Mouse (Mus musculus): ENCODE results near the gene Ighmbp2.

Gene Ighmbp2

DNA sequence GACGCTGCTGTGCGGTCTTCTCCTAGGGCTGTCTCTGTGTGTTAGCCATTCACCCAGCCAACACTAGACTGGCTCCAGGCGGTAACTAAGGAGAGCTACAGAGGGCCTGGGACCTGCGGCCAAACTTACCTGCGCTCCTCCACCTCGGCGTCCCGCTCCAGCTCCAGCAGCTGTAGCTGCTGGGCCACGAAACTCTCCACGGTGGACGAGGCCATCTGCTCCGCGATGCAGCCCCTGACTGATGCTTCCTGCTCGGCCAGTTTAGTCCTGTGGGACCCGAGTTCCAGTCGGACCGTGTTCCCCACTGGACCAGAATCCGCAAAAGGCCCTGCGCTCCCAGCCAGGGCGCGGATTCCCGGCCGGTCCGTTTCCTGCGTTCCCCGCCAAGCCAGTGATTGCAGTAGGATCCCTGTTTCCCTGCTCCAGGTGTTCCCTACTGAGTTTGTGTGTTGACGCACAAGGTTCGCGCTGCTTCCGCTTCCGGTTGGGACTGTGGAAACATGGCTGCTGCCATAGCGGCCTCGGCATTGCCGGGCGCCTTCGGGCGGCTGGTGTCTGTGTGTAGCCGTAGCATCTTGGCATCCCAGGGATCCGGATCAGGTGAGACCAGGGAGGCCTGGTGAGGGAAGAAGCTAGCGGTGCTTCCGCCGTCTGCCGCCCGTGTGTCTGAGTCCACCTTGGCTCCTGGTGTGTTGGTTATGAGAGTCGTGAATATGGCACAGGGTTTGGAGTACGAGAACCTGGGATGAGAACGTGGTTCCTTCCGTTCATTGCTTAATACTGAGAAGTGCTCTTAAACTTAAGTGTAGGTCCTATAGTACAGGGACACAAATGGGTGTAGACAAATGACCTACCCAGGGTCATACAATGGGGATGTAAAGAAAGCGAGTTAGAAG, at the start of gene Ighmbp2, which contains the start of gene Mrpl21:
Ighmbp2 (minus strand) TSS at position 446 of the 896 bp plus-strand sequence.
Mrpl21 (plus strand) TSS at position 330 of the 896 bp plus-strand sequence.
- WGBS: under 1% methylated on average over 49 of the region's 49 CpGs

DNA sequence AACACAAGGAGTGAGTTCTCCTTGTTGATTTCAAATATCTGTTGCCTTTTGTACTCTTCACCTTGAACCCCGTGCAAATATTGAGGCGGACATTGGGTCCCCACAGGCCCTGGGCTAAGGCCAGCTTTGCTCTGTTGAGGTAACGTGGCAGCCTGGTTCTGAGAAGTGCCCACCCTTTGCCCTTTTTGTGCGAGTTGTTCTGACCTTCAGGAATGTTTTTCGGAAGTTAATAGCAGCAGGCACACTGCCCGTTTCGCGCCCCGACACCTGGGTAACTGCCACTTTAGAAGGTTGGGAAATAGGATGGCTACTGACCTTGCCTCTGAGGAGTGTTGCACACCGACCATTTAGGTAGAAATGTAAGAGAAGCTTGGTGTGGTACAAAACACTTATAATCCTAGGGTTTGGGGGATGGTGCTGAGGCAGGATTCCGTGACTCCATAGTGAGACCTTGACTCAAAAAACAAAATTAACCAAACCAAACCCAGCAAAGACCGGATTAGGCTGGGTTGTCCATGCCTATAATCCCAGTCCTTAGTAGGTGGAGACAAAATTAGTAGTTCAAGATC, 43.7 kb upstream of the Ighmbp2 start:
- 71% methylated on average over 12 of the region's 12 CpGs for WGBS

DNA sequence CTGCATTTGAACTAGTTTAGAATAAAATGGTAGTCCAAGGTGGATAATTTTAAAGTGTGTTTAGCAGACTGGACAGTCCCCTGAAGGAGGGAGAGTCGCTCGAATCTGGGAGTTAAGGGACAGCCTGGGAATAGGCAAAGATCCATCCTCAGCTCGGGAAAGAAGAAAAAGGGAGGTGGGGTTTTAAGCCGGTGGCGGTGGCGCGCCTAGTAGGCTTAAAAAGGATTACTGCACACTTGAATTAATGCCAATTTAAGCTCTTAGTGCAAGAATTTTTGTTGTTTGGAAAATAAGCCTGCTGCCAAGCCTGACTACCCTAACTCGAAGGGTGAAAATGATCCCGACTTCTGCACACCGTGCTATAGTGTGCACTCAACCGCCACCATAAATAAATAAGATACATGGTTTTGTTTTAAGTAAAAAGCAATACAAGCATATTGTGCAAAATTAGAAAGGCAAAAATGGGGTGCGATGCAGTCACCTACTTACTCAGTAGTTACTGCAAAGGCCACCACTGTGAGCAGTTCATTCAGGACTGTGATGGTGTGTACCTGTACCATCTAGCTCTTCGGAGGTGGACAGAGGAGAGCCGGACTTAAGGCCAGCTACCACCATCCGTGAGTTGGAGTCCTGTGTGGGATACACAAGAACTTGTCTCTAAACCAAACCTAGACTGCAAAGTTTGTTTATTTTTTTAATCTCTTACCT, 43.1 kb upstream of the Ighmbp2 start:
- 41% methylated on average over 15 of the region's 15 CpGs for WGBS

DNA sequence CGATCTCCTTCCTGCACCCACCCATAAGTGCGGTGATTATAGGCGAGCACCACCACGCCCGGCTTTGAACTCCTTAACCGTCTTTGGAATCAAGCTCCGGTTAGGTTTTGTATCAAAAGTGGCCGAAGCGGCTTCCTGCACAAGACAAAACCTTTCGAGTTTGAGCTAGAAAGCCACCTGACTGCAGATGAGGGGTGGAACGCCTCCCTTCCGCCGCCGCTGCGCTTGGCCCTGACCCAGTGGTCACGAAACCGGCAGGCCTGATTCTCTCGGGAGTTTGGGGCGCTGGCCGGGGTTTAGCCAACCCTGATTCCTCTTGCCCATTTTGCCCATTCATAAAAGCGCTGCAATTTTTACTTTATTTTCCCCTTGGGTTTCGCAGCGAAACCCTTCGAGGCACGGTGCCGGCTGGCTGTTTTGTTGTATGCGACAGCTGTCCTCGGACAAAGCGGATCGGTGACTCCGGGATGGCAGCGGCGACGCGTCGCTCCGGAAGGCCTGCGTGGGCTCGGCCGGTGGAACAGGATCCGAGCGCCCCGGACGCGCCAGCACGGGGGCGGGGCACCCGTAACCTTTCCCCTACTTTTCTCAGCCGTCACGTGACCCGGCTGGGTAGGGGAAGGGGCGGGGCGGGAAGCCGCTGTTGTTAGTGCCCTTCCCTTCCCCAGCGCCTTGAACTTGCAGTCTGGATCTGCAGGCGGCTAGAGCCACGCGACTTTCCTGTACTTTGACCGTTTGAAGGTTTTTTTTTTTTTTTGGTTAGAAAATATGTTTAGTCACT, 42.3 kb upstream of the Ighmbp2 start:
- WGBS: under 1% methylated on average over 59 of the region's 59 CpGs

DNA sequence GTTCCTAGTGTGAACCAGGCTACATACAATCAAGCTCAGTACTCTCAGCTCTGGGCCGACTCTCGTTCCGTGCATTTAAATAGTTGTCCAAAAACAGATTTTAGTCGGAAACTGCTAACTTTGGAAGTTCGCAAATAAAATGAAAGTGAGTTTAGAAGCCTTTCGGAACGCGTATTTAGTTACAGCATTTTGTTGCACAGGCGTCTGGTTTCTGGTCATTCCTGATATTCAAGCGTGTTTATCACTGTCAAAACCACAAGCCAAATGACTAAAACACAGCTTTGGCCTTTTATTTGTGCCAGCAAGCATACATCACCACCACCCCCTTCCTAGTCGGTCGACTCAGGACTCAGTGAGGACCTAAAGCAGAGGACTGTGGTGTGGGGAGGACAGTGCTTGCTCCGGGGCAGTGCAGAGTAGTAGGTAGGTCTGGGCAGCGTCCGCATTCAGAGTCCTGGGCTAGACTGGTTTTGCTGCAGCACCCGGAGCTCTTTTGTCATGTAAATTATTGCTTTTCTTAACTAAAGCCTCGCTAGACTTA, 41.5 kb upstream of the Ighmbp2 start:
- 2% methylated on average over 17 of the region's 17 CpGs for WGBS

DNA sequence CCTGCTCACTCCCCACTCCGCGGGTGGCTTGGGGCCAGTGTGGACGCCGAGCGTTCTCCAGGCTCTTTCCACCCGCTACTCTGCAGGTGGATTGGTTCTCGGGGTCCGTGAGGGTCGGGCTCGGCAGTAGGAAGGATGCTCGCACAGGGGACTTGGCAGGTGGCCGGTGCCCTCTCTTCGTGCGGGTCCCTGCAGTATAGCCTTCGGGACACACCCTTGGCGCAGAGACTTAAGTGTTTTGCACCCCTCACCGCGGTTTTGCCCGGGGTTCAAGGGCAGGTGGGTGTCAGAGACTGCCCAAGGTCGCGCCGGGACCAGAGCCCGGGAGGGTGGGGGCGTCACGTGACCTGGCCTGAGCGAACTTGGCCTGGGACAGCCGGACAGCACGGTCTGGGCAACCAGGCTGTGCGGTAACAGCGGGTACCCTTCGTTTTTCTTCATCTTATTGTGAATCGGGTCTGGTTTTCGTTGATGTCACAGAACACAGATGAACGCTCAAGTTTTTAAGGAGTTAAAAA, 41.0 kb upstream of the Ighmbp2 start:
- WGBS: under 1% methylated on average over 34 of the region's 34 CpGs

DNA sequence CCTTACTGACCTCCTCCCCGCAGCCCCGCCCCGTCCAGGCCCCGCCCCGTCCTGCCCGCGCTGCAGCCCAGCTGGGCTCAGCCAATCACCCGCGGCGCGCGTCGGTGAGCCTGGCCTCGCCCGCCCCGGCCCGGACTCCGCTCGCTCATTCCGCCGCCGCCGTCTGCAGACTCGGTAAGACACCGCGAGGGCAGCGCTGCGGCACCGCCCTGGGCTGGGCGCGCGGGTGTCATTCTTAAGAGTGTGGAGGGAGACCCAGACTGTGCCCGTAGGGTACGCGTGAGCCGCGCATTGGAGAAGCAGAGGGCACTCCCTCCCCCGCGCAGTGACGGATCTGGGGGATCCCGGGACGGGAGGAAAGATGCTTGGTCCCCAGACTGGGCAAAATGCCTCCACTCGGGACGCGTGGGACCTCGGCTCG, 40.4 kb upstream of the Ighmbp2 start:
- WGBS: 1% methylated on average over 47 of the region's 47 CpGs

DNA sequence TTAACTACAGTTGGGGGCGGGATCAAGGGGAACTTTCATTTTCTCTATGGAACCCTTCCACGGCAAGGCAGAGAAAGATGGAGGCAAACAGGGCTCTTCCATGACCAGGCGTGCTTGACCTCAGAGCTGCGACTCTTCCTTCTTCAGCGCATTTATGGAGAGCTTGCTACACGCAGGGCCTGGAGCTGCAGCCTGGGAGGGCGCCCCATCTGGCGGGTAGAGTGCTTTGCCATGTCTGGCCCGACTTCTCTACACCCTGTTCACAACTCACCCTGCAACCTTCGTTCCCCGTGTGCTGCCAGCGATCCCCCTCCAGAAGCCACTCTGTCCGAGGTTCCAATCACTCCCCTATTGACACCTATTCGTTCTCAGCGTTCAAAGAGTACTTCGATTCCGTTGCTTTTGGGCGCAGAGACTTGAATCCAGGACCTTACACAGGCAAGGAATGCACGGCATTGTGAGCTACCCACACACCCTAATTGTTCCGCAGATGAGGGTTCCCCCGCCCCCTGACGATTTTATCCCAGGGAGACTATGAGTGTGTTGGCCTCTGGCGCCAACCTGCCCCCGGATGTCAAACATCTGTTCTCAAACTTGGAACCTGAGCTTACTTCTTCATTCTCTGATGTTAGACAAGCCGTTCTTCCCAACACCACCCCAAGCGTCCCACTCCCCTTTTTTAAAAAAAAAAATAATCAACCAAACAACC, 39.6 kb upstream of the Ighmbp2 start, which contains the start of gene Cpt1a:
Cpt1a (plus strand) TSS at position 74 of the 709 bp plus-strand sequence.
- WGBS: 4% methylated on average over 26 of the region's 26 CpGs

DNA sequence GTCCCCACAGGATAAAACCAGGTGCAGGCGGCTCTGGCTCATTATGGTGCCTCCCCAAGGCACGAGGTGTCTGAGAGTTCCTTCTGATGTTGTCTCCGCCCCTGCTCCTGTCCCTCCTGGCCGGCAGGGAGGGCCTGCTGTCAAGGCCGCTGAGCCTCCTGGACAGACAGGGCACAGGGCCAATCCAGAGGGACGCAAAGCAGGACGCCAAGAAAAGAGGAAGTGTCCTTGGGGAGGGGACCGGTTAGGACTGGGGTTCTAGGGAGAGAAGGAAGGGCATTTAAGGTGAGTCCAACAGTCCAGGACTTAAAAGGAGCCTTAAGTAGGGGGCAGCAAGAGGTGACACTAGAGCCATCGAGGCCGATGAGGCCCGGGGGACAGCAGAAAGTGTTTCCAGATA, 38.8 kb upstream of the Ighmbp2 start:
- 31% methylated on average over 11 of the region's 11 CpGs for WGBS

DNA sequence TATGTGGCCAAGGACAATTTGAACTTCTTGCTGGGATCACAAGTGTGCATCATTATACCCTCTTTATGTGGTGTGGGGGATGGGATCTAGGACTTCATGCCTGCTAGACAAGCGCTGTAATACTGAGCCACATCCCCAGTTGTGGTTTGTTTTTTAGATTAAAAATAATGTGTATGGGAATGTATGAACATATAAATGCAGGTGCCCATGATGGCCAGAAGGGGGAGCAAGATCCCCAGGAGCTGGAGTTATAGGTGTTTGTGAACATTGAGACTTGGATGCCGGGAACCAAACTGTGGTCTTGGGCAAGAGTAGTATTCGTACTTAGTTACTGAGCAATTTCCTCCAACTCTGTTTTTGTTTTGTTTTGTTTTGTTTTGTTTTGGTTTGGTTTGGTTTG, 38.0 kb upstream of the Ighmbp2 start:
- 84% methylated on average over 3 of the region's 3 CpGs for WGBS

DNA sequence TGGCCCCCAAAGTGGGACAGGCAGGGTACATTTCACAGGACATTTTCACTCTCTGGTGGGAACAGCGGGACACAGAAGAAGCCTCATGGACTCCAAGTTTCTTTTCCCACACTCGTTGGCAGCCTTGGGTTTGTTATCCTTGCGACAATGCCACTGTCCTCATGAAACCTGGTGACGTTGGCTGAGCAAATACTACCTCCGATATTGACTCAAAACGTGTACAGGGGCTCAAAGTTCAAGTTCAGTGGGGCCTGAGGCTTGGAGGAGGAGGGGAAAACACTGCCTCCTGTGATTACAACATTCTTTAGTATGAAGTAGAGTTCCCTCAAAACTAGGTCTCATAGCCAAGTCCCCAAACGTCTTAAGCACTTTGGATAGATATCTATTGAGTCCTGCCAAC, 37.3 kb upstream of the Ighmbp2 start:
- 79% methylated on average over 7 of the region's 7 CpGs for WGBS

DNA sequence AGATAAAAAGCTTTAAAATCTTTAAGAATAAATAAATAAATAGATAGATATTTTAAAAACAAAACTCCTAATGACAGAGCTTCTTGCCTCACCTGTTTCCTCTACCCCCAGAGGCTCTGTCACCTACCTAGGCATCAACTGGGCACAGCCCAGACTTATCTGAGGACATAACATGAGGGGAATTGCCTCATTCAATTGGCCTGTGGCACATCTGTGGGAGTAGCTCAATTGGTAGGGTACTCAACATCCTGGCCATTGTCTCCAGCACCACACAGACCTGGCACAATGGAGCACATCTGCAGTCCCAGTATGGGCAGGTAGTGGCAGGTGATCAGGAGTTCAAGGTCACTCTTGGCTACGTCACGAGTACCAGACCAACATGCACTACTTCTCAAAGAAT, 36.5 kb upstream of the Ighmbp2 start:
- 93% methylated on average over 2 of the region's 2 CpGs for WGBS

DNA sequence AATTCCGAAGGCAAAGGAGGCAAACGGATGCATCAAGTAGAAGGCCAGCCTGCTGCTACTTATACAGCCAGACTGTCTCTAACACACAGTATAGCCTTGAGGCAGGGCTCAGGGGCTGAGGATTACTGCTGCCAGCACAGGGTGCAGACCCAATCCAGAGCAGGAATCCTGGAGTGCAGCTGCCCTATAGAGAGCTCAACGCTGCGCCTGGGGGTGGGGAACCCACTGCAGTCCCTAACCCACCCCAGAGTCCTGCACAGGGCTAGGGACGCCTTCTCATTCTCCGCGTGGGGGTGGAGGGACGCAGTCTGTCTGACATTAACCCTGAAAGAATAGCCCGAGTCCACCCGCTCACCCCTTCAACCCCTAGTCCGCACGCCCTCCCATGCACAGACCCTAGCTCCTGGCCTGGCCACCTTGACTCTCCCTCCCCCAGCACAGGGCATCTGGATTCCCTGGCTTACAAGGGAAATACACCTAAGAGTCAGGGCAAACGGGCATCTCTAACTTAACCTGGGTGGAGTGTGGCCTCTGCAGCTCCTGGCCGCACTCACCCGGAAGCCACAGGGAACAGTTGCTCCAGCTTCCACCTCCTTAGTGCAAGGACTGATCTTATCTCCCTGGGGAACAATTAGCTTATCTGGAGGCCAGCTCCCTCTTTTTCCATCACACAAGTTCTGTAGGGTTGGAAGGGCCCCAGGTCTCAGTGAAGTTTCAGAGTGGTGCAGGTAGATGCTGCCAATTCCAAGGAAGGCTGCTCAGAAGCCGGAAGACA, 24.5 kb upstream of the Ighmbp2 start:
- 68% methylated on average over 16 of the region's 16 CpGs for WGBS

DNA sequence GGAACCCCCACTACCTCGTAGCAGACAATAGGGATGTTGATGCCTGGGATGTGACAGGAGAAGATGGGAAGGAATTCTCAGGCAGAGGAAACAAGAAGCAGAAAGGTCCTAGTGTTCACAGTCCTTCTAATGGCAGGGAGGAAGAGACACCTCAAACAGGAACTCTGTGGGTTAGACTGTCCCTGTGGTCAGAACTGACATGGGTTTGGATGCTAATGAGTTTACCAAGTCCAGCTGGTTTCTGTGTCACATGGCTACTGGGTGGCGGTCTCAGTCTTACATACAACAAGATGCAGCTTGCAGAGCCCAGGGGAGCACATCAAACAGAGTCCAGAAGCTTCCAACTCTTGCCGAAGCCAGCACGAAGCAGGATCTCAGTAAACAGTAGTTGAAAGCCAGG, 21.2 kb upstream of the Ighmbp2 start:
- 70% methylated on average over 4 of the region's 4 CpGs for WGBS

DNA sequence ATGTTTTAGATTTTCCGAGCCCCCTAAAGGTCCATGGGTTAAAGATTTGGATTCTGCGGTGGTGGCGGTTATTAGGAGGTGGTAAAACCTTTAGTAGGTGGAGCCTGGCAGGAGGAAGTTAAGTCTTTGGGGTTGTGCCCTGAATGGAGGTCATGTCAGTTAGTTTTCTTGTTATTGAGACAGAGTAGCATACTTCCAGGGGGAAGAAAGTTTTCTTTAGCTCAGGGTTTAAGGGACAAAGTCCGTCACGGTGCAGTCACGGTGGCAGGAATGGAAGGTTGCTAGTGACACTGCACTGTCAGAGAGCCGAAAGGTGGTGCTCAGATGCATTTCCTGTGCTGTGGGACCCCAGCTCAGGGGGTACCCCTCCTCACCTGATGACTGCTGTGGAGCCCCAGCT, 15.0 kb upstream of the Ighmbp2 start:
- 90% methylated on average over 7 of the region's 7 CpGs for WGBS

DNA sequence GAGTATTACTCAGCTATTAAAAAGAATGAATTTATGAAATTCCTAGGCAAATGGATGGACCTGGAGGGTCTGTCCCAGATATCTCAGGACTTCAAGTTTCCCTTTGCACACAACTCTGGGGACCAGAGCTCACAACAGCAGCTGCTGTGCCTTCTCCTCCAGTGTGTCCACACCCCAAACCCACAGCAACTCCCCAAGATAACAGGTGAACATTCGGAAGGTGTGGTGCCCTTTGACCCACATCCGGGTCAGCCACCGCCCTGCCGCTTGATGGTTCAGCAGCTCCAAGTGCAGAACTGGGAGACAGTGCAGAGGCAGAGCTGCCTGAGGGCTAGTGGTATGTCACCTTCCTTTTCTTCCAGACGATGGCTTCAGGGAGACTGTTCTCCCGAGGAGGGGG, 12.4 kb upstream of the Ighmbp2 start:
- WGBS: 93% methylated on average over 6 of the region's 6 CpGs

DNA sequence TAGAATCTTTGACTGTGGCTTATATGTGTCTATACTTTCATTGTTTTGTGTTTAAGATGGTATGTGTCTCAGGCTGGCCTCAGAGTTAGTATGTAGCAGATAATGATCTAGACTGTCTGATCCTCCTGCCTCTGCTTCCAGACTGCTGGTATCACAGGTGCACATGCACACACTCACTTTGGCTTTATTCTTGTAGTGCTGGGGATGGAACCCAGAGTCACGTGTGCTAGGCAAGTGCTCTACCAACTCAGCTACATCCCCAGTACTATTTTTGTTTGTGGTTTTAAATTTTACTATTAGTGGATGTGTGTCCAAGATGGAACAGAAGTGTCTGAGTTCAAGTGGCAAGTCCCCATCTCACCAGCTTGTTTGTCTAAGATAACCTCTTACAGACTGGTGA, 10.2 kb upstream of the Ighmbp2 start:
- 95% methylated on average over 1 of the region's 1 CpGs for WGBS

DNA sequence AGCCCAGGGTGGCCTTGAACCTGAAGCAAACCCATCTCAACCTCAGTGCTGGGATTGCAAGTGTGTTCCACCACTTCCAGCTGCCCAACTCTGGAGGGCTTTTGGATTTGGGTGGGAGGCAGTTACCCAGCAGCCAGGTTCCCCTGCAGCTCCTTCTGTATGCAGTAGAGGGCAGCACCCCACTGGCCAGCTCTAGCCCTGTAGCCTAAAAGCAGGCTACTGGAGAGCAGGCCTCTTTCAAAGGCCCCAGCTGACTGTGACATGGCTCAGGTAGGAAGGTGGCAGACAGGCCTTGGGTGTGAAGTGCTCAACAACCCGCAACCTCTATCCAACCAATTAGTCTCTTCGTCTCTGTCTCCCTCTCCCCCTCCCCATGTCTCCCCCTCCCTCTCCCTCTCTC, 9.2 kb upstream of the Ighmbp2 start:
- WGBS: 58% methylated on average over 2 of the region's 2 CpGs

DNA sequence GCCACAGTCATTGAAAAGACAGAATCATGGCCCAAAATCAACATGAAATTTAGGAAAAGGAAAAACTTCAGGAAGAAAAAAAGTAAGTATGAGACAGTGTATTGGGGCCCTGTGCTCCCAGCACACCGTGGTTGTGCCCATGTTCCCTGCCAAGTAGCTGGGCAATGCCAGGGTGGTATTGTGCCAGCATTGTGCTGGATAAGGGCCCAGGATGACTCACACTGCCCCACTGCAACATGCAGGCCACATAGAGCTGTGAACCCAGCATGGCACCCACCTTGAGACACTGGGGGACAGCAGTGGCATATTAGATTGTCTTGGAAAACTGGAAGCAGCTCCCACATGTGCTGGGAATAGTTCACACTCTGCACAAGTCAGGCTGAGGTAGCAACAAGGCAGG, 6.2 kb upstream of the Ighmbp2 start:
- WGBS: 23% methylated on average over 1 of the region's 1 CpGs

DNA sequence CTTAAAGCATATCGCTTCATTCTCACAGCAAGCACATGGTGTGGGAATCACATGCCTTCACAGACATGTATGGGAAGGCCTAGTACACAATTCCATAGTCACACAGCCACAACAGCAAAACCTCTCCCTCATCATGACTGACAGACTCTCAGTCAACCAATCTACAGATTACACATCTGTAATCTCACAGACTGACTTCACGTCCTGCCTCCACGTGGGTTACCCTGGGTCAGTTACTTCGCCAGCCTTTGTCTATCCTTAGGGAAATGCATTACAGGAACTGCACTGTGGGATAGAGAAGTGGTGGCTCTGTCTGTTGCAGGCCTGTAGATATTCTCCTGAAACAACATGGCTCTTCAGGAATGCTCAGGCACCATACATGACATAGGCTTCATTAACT, 931 bp downstream of the Ighmbp2 start:
- WGBS: 67% methylated on average over 4 of the region's 4 CpGs
